Mouse (Mus musculus) hindbrain, embryonic 11.5 days (tissue): ENCODE data around the gene Zfp984. TPM values are rescaled to one million over a fixed set of nuclear protein-coding genes. Genes with fewer than 3 reads are reported as not detected.
"Not testable (repeated sequence)": the region's sequence is repeated elsewhere in the genome, so short reads cannot be mapped to it uniquely, and the experiment has no call there.

Experiments
- ATAC-seq: fragments of 200-750 bp; cut with Nextera tagmentation; 2 replicates; pipeline ENCODE4 v1.8.0; 2017; ENCODE audit warnings: mild to moderate bottlenecking, moderate TSS enrichment, moderate library complexity; ENCODE audit not compliant: low FRiP score
- DNase-seq: peaks from one replicate; pipeline ENCODE4 v3.0.0-alpha.2; 2015; ENCODE audit warnings: low spot score
- H3K27ac ChIP-seq: fragments of 300-500 bp; sonication (generic); 2 replicates; pipeline ENCODE4 v1.5.1; 2014; ENCODE audit warnings: mild to moderate bottlenecking, low read depth, low read length
- H3K27me3 ChIP-seq: fragments of 300-500 bp; sonication (generic); 2 replicates; pipeline ENCODE4 v1.6.1; 2014; ENCODE audit warnings: mild to moderate bottlenecking, low read length, moderate library complexity, mixed read lengths; ENCODE audit not compliant: control insufficient read depth, insufficient read depth
- H3K36me3 ChIP-seq: fragments of 300-500 bp; sonication (generic); 2 replicates; pipeline ENCODE4 v1.6.1; 2014; ENCODE audit warnings: mild to moderate bottlenecking, low read length, moderate library complexity, mixed read lengths; ENCODE audit not compliant: control insufficient read depth, insufficient read depth
- H3K4me1 ChIP-seq: fragments of 300-500 bp; sonication (generic); replicated peaks from 2 replicates; pipeline ENCODE4 v1.6.1; 2014; ENCODE audit warnings: low read length, mixed read lengths; ENCODE audit not compliant: control insufficient read depth, insufficient read depth
- H3K4me2 ChIP-seq: fragments of 300-500 bp; sonication (generic); replicated peaks from 2 replicates; pipeline ENCODE4 v1.6.1; 2014; ENCODE audit warnings: mild to moderate bottlenecking, low read depth, low read length
- H3K4me3 ChIP-seq: fragments of 300-500 bp; sonication (generic); 2 replicates; pipeline ENCODE4 v1.5.1; 2014; ENCODE audit warnings: low read depth, low read length
- H3K9ac ChIP-seq: fragments of 300-500 bp; sonication (generic); 2 replicates; pipeline ENCODE4 v1.6.1; 2014; ENCODE audit warnings: low read depth, low read length
- H3K9me3 ChIP-seq: fragments of 300-500 bp; sonication (generic); 2 replicates; pipeline ENCODE4 v1.6.1; 2016; ENCODE audit warnings: low read length; ENCODE audit not compliant: control insufficient read depth
- WGBS: fragments of 180-500 bp; shearing (Covaris S2); extraction: QIAGEN DNeasy Blood & Tissue Kit; methylation state at CpG from one replicate; pipeline ENCODE4 v1.1.7; 2014; 5-methylcytosine and 5-hydroxymethylcytosine counted together
- polyA plus RNA-seq: library from polyadenylated mRNA; unstranded; fragments of >200 nt; fragmentation: Nextera tagmentation; extraction: Ambion mirVana; gene quantifications from 2 replicates; pipeline ENCODE4 v1.2.1, GENCODE M21; 2014

The Zfp984 gene
- polyA plus RNA-seq, 1 experiment from 2014 or later = 8.6 TPM

DNA sequence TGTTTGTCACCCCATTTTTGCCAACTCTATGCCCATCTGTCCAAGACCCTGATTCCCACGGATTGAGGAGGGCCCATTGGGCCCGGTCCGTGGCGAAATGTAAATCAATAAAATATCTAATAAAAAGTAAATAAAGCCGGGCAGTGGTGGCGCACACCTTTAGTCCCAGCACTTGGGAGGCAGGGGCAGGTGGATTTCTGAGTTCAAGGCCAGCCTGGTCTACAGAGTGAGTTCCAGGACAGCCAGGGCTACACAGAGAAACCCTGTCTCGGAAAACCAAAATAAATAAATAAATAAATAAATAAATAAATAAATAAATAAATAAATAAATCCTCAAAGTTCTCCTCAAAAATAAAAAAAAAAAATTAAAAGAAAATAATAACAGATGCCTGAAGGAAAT is 10.1 kb upstream of the Zfp984 start:
- H3K9ac ChIP-seq, H3K36me3 ChIP-seq, H3K4me3 ChIP-seq, DNase-seq, H3K27ac ChIP-seq, H3K27me3 ChIP-seq, H3K4me2 ChIP-seq, H3K9me3 ChIP-seq, H3K4me1 ChIP-seq: not testable (repeated sequence)
- peak; percentile 42; the same call in 1 of the 2 replicates for ATAC-seq
- 83% methylated on average over 7 of the region's 7 CpGs for WGBS

DNA sequence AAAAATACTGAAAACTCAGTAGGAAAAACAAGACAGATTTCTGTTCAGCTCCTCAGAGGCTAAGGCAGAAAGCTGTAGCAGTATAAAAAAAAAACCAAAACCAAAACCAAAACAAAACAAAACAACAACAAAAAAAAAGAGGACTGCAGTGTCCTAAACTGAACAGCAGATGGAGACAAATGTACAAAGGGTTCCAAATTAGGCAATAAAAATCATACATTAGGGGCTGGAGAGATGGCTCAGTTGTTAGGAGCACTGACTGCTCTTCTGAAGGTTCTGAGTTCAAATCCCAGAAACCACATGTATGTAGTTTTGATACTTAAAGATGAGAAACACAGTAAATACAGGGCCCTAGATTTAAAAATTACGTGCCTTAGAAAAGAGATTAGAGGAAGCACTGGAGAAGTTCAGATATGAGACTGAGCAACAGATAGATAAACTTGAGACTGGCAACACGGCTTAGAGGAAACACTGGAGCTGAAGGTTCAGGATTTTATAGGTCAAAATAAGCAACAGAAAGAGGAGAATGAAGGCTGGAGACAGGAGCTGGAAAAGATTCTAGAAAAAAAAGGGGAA is 5.1 kb upstream of the Zfp984 start:
- Histone ChIP-seq H3K9ac (no peak overlapping the region), H3K4me1 (no peaks in the 10 kb centered on the region), H3K4me2 (no peak overlapping the region), H3K27me3 (no peaks in the 10 kb centered on the region), H3K9me3 (no peaks in the 10 kb centered on the region), H3K27ac (no peak overlapping the region), H3K36me3 (no peaks in the 10 kb centered on the region), H3K4me3 (no peak overlapping the region)
- 89% methylated on average over 2 of the region's 2 CpGs for WGBS
- DNase-seq = no peak
- ATAC-seq = no peak

DNA sequence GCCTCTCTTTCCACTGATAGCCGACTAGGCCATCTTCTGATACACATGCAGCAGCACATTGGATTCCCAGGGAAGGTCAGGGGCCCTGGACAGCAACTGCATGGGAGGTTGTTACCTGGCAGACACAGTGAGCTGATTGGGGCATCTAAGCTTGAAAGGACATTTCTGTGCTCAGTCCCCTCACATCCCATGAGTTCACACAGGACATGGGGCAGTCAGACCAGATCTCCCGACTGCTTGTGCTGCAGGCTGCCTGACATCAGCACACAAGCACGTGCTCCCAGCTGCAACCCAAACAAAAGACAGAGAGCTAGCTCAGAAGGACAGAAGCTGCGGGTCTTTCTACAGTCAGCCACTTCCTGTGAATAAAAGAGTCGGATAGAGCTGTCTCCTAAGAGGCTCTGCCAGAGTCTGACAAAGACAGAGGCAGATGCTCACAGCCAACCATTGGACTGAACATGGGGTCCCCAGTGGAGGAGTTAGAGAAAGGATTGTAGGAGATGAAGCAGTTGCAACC is 3.7 kb upstream of the Zfp984 start:
- peak; percentile 23; the same call in 1 of the 2 replicates for ATAC-seq

DNA sequence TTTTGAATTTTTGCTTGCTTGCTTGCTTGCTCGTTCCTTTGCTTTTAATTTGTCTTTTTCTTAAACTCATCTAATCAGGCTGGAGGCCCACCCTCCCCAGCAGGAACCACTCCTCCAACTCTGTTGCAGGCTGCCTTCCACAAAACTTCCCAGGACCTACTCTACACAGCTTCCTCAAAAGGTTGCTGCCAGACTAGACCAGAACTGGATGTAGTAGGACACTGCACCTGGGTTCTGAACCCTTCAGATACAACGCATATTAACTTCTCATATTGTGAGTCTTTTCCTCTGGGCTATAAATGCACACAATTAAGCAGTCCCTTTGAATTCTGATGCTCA is 347 bp upstream of the Zfp984 start:
- 53% methylated on average over 2 of the region's 2 CpGs for WGBS
- DNase-seq, H3K27me3 ChIP-seq, H3K27ac ChIP-seq, H3K4me2 ChIP-seq, H3K36me3 ChIP-seq, H3K4me1 ChIP-seq, H3K9me3 ChIP-seq, H3K4me3 ChIP-seq, H3K9ac ChIP-seq, ATAC-seq: not testable (repeated sequence)

More for the DNA sequence above, 3.7 kb upstream of the Zfp984 start:
- Histone ChIP-seq H3K9ac (no peak overlapping the region), H3K4me3 (no peak overlapping the region), H3K27ac (no peak overlapping the region), H3K4me2 (no peak overlapping the region), H3K27me3 (no peaks in the 10 kb centered on the region), H3K4me1 (no peaks in the 10 kb centered on the region), H3K36me3 (no peaks in the 10 kb centered on the region), H3K9me3 (no peaks in the 10 kb centered on the region)
- no peak for DNase-seq
- 39% methylated on average over 5 of the region's 5 CpGs for WGBS

DNA sequence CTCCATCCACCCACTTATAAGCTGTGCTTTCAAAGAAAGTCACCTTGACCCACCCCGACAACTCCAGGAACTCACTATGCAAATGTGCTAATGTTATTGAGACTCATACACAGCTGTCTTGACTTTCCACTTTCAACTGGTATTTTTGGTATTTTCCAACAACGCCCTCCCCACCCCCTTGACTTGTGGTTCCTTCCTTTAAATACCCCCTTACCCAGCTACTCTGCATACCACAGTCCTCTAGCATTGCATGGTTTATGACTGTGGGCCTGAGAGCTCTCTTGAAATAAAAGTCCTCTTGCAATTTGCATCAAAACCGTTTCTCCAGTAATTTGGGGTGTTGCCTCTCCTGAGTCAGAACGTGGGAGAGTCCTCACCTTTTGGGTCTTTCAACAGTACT is 1.1 kb downstream of the Zfp984 start:
- not testable (repeated sequence) for H3K4me1 ChIP-seq, ATAC-seq, H3K27me3 ChIP-seq, H3K36me3 ChIP-seq, H3K4me2 ChIP-seq, H3K9ac ChIP-seq, H3K4me3 ChIP-seq, H3K27ac ChIP-seq, DNase-seq, H3K9me3 ChIP-seq
- 79% methylated on average over 4 of the region's 4 CpGs for WGBS

DNA sequence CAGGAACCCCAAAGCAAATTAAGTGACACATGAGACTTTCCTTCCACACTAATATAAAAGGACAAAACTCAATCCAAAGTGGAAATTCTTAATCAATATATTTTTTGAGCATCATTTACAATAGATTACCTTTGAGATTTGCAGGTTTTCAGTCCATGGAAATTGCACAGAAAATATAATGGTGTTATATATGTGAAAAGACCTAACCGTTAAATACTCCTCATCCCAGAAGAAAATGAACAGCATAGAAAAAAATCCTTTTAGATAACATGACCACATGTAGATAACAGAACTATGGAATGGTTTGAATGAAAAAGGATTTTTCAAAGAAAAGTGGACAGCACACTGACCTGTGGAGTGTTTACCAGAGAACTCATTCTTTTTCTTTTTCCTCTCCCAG is 14.3 kb downstream of the Zfp984 start:
- not testable (repeated sequence) for DNase-seq, H3K4me2 ChIP-seq, H3K9ac ChIP-seq, H3K36me3 ChIP-seq, H3K4me1 ChIP-seq, H3K27me3 ChIP-seq, H3K27ac ChIP-seq, H3K9me3 ChIP-seq, H3K4me3 ChIP-seq
- peak; percentile 38 for ATAC-seq
- WGBS = 93% methylated on average over 1 of the region's 1 CpGs

DNA sequence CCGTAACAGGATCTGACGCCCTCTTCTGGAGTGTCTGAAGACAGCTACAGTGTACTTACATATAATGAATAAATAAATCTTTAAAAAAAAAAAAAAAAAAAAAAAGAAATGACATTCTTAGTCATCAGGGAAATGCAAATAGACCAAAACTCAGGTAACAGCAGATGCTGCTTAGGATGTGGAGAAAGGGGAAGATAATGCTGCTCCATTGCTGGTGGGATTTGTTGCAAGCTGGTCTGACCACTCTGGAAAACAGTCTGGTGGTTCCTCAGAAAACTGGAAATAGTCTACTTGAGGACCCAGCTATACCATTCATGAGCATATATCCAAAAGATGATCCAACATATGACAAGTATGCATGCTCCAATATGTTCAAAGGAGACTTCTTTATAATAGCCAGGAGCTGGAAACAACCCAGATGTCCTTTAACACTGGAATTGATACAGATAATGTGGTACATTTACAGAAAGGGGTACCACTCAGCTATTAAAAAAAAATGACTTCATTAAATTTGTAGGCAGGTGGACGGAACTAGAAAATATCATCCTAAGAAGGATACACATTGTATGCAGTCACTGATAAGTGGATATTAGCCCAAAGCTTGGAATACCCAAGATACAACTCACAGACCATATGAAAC is 15.4 kb downstream of the Zfp984 start:
- WGBS = 88% methylated on average over 1 of the region's 3 CpGs
- not testable (repeated sequence) for ATAC-seq

DNA sequence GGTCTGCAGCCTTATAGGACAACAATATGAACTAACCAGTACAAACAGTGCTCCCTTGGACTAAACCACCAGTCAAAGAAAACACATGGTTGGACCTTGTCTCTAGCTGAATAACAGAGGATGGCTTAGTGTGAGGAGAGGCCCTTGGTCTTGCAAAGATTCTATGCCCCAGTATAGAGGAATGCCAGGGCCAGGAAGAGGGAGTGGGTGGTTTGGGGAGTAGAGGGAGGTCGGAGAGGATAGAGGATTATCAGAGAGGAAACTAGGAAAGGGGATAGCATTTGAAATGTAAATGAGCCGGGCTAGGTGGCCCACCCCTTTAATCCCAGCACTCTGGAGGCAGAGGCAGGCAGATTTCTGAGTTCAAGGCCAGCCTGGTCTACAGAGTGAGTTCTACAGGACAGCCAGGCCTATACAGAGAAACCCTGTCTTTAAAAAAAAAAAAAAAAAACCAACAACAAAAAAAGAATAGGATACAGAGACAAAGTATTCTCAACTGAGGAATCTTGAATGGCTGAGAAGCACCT is 16.1 kb downstream of the Zfp984 start:
- not testable (repeated sequence) for H3K4me1 ChIP-seq, H3K27me3 ChIP-seq, H3K36me3 ChIP-seq, DNase-seq, H3K9ac ChIP-seq, H3K27ac ChIP-seq, H3K4me3 ChIP-seq, H3K4me2 ChIP-seq, H3K9me3 ChIP-seq
- ATAC-seq = peak; percentile 31
- 72% methylated on average over 2 of the region's 2 CpGs for WGBS

More for the DNA sequence above, 15.4 kb downstream of the Zfp984 start:
- H3K4me1 ChIP-seq, H3K4me3 ChIP-seq, H3K27ac ChIP-seq, H3K27me3 ChIP-seq, H3K4me2 ChIP-seq, H3K9ac ChIP-seq, H3K9me3 ChIP-seq, DNase-seq, H3K36me3 ChIP-seq: not testable (repeated sequence)

DNA sequence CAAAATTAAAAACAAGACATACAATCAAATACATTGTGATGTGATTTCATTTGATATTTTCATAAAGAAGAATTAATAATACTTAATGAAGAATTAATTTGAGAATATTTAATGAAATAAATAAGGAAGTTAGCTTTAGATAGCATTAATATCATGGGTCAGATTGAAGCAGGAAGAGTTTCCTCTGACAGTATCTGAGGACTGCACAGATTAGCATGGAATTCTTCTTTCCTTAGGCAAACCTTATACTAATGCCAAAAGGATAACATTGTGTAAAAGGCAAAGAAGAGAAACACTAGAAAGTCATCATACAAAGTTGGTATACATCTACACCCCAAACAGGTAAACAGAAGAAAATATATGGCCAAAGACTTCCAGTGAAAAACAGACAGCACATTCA is 17.9 kb downstream of the Zfp984 start:
- ATAC-seq = peak; percentile 30; the same call in 1 of the 2 replicates
- not testable (repeated sequence) for H3K4me2 ChIP-seq, H3K9me3 ChIP-seq, H3K27ac ChIP-seq, H3K27me3 ChIP-seq, H3K9ac ChIP-seq, H3K4me3 ChIP-seq, H3K36me3 ChIP-seq, DNase-seq, H3K4me1 ChIP-seq
